Mouse (Mus musculus): ENCODE results near the gene Prpsap2. TPM values are rescaled to one million over a fixed set of nuclear protein-coding genes. Genes with fewer than 3 reads are reported as not detected.
"Not testable (repeated sequence)": the region's sequence is repeated elsewhere in the genome, so short reads cannot be mapped to it uniquely, and the experiment has no call there.

The Prpsap2 gene
- total RNA-seq (2021) = 1 to 10 TPM; 4.2 to 5.4 TPM
- long read RNA-seq, experiment 1, partial matches to known transcripts = 0 of 2 reads
- long read RNA-seq, experiment 1, other reads (novel, unspliced or antisense) = 1 of 2 reads
- long read RNA-seq, experiment 2, partial matches to known transcripts = 0 of 1 reads
- long read RNA-seq, experiment 2, other reads (novel, unspliced or antisense) = 1 of 1 reads

GRCm38 (mm10) chr11:61761584-61762407, at the start of gene Prpsap2:
TSS of gene Prpsap2 (minus strand) at chr11:61762088.
- intact Hi-C loops (cut with DNase I; ENCODE audit: low total_unique reads) = no loop called here
- DNase-seq = peak; percentile 99

- intact Hi-C loops (cut with DNase I; ENCODE audit: low total_unique reads) = no loop called here
- no peak for DNase-seq
Measured at GRCm38 (mm10) chr11:61809793-61810192, 47.9 kb upstream of the Prpsap2 start.

GRCm38 (mm10) chr11:61808551-61809117, 46.7 kb upstream of the Prpsap2 start:
- intact Hi-C loops (cut with DNase I; ENCODE audit: low total_unique reads) = no loop called here
- DNase-seq = no peak

DNA sequence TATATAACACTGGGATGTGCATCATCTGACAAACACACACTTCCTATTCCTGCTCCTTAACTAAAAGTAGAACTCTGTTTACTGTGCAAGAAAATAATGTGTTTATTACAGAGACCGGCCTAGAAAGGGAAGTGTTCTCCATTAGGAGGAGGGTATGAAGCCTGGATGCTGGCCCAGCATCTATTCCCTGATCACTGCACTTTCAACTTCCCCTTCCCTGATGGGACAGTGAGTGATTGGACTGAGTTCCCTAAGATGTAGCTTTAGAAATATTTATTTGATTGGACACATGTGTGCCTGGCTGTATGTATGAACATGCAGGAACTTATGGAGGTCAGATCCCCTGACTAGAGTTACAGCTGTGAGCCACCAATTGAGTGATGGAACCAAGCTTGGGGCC, 31.6 kb upstream of the Prpsap2 start:
- no peak for DNase-seq

GRCm38 (mm10) chr11:61788550-61788949, 26.7 kb upstream of the Prpsap2 start:
- intact Hi-C loops (cut with DNase I; ENCODE audit: low total_unique reads) = no loop called here

More for the DNA sequence above, 31.6 kb upstream of the Prpsap2 start:
- intact Hi-C loops (cut with DNase I; ENCODE audit: low total_unique reads) = no loop called here

GRCm38 (mm10) chr11:61782526-61782925, 20.6 kb upstream of the Prpsap2 start:
- DNase-seq; intact Hi-C loops (cut with DNase I; ENCODE audit: low total_unique reads): not testable (repeated sequence)

More at GRCm38 (mm10) chr11:61788550-61788949, 26.7 kb upstream of the Prpsap2 start:
- DNase-seq = no peak

DNA sequence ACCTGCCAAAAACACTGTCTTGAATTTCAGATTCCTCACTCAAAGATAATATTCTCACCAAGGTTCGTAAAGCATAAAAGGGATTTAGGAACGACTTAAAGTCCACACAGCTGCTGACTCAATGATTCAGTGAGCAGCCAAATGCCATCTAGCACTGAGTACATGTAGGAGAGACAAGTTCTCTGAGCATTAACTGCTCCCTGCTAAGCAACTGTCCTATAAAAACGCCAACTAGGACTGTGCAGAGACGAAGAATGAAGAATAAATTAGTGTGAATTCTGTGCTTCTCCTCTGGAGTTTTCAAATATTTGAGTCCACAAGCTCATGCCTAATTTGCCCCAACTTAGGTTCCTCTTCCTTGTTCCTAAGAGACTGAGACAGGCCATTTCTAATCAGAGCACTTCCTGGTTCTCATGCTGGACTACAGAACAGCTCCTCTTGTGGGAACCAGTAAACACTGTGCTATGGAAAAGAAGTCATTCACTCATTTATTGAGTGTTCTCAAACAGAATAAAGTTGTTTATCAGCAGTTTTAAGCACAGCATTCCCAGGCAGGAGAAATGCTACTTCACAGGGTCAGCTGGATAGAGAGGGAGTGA, 12.8 kb upstream of the Prpsap2 start:
- DNase-seq = no peak
- intact Hi-C loops (cut with DNase I; ENCODE audit: low total_unique reads) = no loop called here

DNA sequence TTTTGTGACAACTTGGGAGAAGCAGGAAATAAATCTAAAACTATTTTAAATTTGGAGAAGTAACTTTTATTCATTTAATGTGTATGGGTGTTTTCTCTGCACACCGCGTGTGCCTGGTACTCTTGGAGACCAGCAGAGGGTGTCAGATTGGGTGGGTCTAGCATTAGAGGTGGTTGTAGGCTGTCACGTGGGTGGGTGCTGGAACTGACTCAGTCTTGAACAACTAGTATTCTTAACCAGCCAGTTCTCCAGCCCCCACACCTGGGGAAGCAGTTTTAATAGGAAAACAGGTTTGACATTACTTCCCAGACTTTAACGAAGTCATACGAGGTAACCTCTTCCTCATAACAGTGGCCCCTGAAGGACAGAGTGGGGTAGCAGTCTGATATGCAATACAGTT, 1.4 kb downstream of the Prpsap2 start:
- no peak for DNase-seq
- intact Hi-C loops (cut with DNase I; ENCODE audit: low total_unique reads) = no loop called here

- DNase-seq = no peak
- intact Hi-C loops (cut with DNase I; ENCODE audit: low total_unique reads) = no loop called here
Measured at GRCm38 (mm10) chr11:61757151-61757550, 4.7 kb downstream of the Prpsap2 start.

GRCm38 (mm10) chr11:61751612-61752011, 10.3 kb downstream of the Prpsap2 start:
- intact Hi-C loops (cut with DNase I; ENCODE audit: low total_unique reads) = no loop called here
- no peak for DNase-seq

GRCm38 (mm10) chr11:61747161-61747560, 14.7 kb downstream of the Prpsap2 start:
- DNase-seq = peak; percentile 19

GRCm38 (mm10) chr11:61745781-61746180, 16.1 kb downstream of the Prpsap2 start:
- no peak for DNase-seq
- intact Hi-C loops (cut with DNase I; ENCODE audit: low total_unique reads) = no loop called here

More at GRCm38 (mm10) chr11:61747161-61747560, 14.7 kb downstream of the Prpsap2 start:
- intact Hi-C loops (cut with DNase I; ENCODE audit: low total_unique reads) = no loop called here

- no peak for DNase-seq
- intact Hi-C loops (cut with DNase I; ENCODE audit: low total_unique reads) = no loop called here
Measured at GRCm38 (mm10) chr11:61744460-61744859, 17.4 kb downstream of the Prpsap2 start.

DNA sequence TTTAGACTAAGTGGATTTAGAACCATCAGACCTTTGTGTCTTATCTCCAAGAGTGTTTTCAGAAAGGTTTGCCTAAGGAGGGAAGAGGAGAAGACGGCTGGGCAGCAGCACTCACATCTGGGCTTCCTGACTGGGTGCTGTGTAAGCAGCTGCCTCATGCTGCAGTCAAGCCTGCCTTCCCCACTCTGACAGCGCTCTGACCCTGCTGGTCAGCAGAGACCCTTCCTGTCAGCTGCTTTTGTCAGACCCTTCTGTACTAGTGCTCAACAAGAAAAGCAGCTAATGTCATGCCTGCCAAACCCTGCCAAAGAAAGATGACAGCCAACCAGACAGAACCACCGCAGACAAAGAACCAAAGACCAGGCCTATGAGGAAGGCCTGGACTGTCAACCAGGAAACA, 18.1 kb downstream of the Prpsap2 start:
- intact Hi-C loops (cut with DNase I; ENCODE audit: low total_unique reads) = no loop called here

DNA sequence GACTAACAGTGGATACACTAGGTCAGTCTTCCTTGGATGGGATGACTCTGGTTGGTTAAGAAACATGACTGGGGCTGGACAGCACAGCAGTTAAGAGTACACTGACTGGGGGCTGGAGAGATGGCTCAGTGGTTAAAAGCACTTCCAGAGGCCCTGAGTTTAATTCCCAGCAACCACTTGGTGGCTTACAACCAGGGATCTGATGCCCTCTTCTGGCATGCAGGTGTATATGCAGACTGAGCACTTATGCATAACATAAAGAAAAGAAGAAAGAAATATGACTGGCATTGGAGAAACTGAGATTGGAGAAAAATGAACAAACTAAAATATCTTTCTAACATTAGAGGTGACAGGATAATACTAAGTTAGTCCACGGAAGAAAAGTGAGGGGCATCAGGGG, 21.4 kb downstream of the Prpsap2 start:
- intact Hi-C loops (cut with DNase I; ENCODE audit: low total_unique reads) = no loop called here
- DNase-seq = no peak

More for the DNA sequence above, 18.1 kb downstream of the Prpsap2 start:
- no peak for DNase-seq

- intact Hi-C loops (cut with DNase I; ENCODE audit: low total_unique reads) = no loop called here
Measured at GRCm38 (mm10) chr11:61737290-61737689, 24.6 kb downstream of the Prpsap2 start.

DNA sequence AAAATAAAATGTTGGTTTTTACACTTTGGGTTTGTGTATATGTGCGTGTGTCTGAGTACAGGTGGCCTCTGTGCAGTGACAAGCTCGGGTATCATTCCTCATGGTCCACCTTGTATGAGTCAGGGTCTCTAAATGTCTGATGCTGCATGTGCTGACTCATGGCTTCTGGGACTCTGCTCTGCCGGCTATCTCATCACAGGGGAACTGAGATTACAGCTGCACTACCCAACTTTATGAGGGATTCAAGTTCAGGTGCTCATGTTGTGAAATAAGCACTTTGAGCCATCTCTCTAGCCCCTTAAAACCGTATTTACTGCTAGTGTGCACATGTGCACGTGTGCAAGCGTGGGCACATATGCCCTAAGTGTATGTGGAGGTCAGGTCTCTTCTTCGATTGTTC, 29.2 kb downstream of the Prpsap2 start:
- intact Hi-C loops (cut with DNase I; ENCODE audit: low total_unique reads) = no loop called here
- DNase-seq = no peak

More at GRCm38 (mm10) chr11:61737290-61737689, 24.6 kb downstream of the Prpsap2 start:
- no peak for DNase-seq

DNA sequence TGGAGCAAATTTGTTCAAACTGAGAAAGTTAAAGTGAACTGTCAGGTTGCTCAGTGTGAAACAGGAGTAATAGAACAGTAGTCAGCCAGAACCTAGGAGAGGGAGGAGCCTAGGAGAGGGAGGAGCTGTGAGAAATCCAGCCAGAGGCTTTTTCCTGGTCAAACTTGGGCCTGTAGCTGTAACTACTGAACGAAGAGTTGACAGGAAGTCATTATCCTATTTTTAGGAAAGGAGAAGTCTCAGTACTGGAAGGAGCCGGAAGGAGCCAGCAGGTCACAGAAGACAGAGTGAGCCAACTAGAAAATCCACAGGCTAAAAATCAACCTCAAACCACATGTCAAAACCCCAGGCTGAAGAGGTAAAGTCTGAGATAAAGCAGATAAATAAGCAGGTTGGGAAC, 33.9 kb downstream of the Prpsap2 start:
- no peak for DNase-seq
- intact Hi-C loops (cut with DNase I; ENCODE audit: low total_unique reads) = no loop called here

- no peak for DNase-seq
- intact Hi-C loops (cut with DNase I; ENCODE audit: low total_unique reads) = no loop called here
Measured at GRCm38 (mm10) chr11:61722077-61722476, 39.8 kb downstream of the Prpsap2 start.

DNA sequence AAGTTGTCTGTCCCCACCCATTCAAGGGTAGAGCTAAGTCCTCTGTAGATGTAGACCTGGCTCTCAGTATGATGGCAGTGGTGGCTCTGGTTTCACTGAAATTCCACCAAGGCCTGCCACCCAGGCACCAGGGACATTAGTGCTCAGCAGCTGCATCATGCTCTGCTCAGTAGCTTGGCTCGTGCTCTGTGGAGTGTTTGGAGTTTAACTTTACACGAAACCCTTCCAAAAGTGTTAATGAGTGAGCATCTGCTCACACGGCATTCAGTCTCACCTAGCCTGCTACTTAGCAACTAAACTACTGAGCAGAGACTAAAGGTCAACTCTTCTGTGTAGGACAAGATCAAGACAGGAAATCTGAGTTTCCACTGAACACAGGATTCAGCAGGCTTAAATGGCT, 41.3 kb downstream of the Prpsap2 start, which contains the start of gene Slc5a10:
Gene Slc5a10, minus strand, starts transcription at position 191 of the 400 bp plus-strand sequence.
- intact Hi-C loops (cut with DNase I; ENCODE audit: low total_unique reads) = no loop called here
- DNase-seq = no peak

Measured in gastrocnemius, postnatal 14 days (tissue).